Mouse (Mus musculus) urinary bladder, postnatal 10 days (tissue): ENCODE data around the gene Wdr95.

Experiments
- DNase-seq: peaks from one replicate; pipeline ENCODE4 v3.0.0; 2022; ENCODE audit warnings: low spot score

Wdr95 gene

DNA sequence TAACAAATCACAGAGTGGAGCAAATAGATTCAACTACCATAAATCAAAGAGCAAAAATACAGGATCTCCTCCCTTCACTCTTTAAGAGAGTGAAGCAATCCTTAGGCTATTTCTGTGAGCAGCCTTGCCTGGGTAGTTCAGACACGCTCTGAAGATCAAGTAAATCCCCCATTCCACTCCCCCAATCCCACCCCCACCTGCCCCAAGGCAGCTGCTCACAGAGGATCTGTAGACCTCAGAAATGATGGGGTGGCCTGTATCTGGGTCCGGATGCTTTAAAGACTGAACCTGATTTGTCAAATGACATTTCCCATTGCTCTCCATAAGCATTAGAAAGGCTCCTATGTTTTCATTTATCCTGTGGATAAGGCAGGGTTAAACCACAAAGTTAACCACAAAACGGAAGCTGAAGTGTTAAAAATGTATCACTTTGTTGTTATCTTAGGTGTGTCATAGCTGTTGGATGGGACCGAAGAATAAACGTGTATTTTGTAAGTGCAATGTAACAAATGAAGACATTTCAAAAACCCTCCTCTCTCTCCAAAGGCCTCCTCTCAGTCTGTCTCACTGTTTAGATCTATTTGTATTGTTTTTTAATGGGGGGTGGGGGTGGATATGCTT, 54.3 kb downstream of the Wdr95 start:
- DNase-seq, result no peak

DNA sequence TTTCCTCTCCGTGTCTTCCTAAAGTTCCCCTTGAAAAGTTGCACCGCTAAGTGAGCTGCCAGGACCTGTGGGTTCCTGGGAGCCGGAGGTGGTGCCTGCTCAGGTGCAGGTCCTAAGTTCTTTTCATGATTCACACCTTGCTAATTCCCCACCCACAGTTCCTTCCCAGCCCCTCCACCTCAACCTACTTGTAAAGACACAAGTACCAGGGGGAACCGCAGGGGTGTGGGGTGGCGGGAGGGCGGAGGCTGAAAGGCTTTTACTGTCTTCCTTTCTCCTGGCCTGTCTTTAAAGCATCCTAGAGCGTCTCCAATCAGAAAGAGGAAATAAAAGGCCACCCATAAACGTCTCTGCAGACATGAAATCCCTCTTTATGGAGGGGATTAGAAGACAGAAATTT, 55.0 kb downstream of the Wdr95 start:
- no peak for DNase-seq

- DNase-seq, result no peak
Measured at GRCm38 (mm10) chr5:149584154-149584655, 55.7 kb downstream of the Wdr95 start.

- DNase-seq, result no peak
Measured at GRCm38 (mm10) chr5:149585231-149585630, 56.8 kb downstream of the Wdr95 start.

- no peak for DNase-seq
Measured at GRCm38 (mm10) chr5:149585910-149586309, 57.4 kb downstream of the Wdr95 start.

DNA sequence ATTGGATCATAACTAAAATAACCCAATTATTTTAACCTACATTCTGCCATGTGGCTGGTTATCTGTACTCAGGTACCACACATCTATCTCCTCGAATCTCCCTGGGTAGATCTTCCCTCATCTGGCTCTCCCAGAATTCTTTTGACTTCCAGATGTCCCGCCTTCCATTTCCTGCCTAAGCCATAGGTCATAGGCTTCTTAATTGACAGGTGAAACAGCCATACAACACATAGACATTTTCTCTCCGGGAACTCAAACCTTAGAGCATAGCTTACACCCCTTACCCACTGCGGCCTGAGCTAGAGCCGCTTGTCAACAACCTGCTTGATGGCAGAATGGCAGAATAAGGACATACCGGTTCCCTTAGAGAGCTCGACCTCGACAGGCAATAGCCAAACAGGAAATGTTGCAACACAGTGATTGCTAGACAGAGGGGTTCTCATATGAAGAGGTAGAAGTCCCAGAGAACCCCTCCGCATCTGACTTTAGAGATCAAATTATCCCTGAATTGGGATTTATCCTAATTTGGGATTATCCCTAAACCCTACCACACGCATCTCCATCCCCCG, 58.9 kb downstream of the Wdr95 start:
- DNase-seq, result no peak

- DNase-seq, result no peak
Measured at GRCm38 (mm10) chr5:149588814-149589534, 60.5 kb downstream of the Wdr95 start.

- no peak for DNase-seq
Measured at GRCm38 (mm10) chr5:149589932-149590331, 61.5 kb downstream of the Wdr95 start.

- DNase-seq, result no peak
Measured at GRCm38 (mm10) chr5:149594215-149594614, 65.7 kb downstream of the Wdr95 start.

DNA sequence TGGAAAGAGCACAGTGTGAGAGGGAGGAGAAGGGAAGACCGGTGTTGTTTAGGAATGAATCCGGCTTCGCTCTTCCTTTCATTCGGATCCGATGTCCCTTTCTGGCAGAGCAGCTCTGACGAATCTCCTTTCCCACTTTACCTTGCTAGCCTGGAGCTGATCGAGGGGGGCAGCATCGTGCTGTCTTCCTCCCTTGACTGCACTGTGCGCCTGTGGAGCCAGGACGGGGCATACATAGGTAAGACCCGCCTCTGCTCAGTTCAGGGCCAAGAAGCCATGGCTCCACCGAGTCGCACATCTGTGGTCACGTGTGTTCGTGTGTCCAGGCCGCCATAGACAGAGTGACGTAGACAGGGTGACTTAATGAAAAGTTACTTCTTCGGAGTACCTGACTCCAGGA, 68.9 kb downstream of the Wdr95 start:
- DNase-seq, result no peak

DNA sequence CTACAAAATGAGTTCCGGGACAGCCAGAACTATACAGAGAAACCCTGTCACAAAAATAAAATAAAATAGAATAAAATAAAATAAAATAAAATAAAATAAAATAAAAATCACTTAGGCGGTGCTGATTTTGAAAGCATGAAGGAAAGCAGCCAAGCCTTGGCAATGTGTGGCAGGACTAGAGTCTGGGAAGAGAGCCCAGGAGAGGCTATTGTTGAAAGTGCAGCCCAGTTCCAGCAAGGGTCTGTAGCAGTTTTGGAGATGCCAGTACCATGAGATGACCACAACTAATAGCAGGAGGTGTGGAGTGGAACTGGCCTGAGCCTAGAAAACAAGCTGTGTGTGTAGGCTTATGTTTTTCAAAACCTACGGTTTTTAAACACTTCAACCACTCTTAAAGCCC, 73.5 kb downstream of the Wdr95 start:
- DNase-seq, result no peak

GRCm38 (mm10) chr5:149603241-149603640, 74.8 kb downstream of the Wdr95 start:
- no peak for DNase-seq

- no peak for DNase-seq
Measured at GRCm38 (mm10) chr5:149607083-149607720, 78.7 kb downstream of the Wdr95 start.

GRCm38 (mm10) chr5:149611476-149612164, 83.1 kb downstream of the Wdr95 start:
- DNase-seq, result no peak

DNA sequence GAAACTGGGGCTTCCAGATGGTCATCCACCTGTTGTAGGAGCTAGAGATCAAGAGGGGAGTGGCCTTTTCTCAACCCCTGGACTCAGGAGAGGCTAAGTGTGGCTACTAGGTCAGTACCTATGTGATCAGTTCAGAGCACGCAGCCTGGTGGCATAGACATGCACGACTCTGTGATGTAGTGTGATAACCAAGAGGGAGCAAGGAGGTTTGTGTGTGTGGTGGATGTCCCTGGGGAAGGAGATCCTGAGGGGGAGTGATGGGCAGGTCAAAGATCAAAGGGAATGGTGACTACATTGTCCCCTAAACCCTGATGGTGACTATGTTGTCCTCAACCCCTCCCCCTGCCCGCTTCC, 83.7 kb downstream of the Wdr95 start:
- DNase-seq, result no peak

DNA sequence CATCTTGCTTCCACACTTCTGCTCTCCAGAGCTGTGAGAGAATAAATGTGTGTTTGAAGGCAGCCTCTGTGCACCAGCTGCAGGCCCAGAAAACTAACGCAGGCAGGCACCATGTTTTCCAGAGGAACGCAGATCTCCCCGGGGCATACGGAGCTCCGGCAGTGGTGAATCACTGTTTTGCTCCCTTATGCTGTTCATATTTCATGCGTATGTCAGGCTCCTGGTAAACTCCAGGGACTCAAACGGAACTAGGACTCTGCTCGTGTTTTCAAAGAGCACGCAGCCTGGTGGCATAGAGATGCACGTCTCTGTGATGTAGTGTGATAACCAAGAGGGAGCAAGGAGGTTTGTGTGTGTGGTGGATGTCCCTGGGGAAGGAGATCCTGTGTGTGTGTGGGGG, 84.3 kb downstream of the Wdr95 start:
- no peak for DNase-seq

GRCm38 (mm10) chr5:149616138-149616537, 87.7 kb downstream of the Wdr95 start:
- no peak for DNase-seq

DNA sequence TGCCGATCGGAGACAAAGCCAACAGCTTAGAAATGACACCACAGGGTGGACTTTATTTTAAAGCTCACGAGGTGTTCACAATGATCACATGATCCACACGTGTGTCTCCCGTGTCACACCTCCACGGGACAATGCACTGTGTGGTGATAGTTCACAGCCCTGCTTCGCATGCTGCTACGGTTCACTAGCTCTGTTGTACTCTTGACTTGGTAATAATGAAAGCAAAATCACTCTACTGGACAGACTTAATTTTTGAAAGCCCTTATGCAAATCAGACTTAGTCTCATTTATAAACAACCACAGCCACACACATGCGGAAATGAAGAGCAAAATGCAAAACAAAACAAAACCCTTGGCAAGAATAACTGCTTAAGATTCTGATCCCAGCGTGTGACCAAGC, 88.3 kb downstream of the Wdr95 start:
- DNase-seq, result no peak

DNA sequence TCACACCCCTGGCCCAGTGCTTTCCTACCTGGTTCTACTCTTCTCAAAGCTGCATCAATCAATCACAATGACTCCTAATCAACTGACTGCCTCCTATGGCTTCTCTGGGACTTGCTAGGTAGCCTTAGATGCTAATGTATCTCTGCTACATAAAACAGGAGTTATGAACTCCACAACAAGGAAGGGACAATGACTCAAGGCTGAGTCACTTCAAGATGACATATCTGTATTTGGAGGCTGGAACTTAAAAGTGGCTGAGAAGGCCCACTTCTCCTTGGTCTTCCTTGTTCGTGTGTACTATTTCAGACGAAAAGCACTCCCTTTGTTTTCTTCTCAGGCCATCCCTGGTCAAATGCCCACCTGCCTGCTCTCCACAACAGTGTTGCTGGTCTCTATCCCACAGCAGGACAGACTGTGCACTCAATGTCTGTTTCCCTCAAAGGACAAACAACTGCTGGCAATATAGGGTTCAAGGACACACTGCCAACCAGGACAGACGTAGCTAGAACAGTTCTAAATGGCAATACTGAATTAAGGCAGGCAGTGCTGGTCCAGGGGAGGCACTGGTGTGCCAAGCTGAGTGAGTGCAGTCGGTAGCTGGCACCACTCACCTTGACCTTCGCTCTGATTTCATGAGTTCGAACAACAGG, 89.4 kb downstream of the Wdr95 start:
- DNase-seq, result no peak

DNA sequence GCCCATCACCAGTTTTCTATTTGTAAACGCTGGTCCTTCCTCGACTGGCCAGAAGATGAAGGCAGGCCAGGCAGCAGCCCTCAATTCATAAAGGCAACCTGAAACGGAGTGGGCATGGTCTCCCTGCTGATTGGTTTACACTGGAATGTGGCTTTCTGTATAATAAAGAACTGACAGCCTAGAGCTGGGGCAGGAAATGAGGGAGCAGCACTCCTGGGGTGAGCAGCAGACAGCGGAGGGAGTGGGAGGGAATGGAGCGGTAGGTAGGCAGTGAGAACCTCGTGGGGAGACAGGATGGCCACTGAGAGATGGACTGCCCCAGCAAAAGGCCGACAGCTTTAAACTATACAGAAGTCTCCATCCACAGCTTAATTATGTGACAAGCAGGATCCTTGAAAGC, 93.7 kb downstream of the Wdr95 start:
- no peak for DNase-seq

DNA sequence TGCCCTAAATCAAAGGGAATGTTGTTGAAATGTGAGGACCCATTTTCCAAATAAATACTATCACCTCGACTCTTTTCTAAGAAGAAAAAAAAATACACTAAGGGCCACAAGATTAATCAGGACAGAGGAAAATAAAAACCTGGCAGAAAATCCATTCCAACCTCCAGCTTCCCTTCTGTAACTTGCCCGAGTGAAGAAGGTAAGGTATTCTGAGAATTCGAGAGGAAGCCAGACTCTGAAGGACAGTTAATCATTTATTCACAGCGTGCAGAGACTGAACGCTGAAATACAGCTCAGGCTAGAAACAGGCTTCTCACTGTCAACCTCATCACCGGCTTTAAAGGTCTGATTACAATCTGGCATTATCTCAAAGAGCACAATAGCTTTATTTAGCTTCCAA, 94.2 kb downstream of the Wdr95 start:
- no peak for DNase-seq
